Mouse (Mus musculus) G1E (cell line): Measurements from ENCODE around the gene Smim24. TPM values are rescaled to one million over a fixed set of nuclear protein-coding genes. Genes with fewer than 3 reads are reported as not detected.

Source experiments
- ATAC-seq: 2 replicates; pipeline ENCODE4 v1.8.0; 2016; ENCODE audit warnings: mild to moderate bottlenecking; ENCODE audit not compliant: insufficient number of reproducible peaks, poor library complexity, low FRiP score, severe bottlenecking; ENCODE audit errors: extremely low read depth
- DNase-seq: peaks from one replicate; pipeline ENCODE4 v3.0.0; 2012; ENCODE audit warnings: low spot score
- H3K27me3 ChIP-seq: 2 replicates; pipeline ENCODE4 v1.6.1; 2012; ENCODE audit warnings: mild to moderate bottlenecking, low read length, inconsistent platforms; ENCODE audit not compliant: insufficient read depth
- H3K36me3 ChIP-seq: replicated peaks from 2 replicates; pipeline ENCODE3; 2012; ENCODE audit warnings: mild to moderate bottlenecking, inconsistent platforms
- H3K4me1 ChIP-seq: 2 replicates; pipeline ENCODE4 v1.6.1; 2012; ENCODE audit warnings: low read depth, low read length, inconsistent platforms, mixed read lengths; ENCODE audit not compliant: insufficient read depth
- H3K4me3 ChIP-seq: 2 replicates; pipeline ENCODE4 v1.5.1; 2012; ENCODE audit warnings: low read depth, mild to moderate bottlenecking, inconsistent platforms, low read length, moderate library complexity, mixed read lengths
- H3K9me3 ChIP-seq: replicated peaks from 2 replicates; pipeline ENCODE4 v1.6.1; 2012; ENCODE audit warnings: inconsistent platforms
- CTCF ChIP-seq: IDR thresholded peaks from 2 replicates; pipeline ENCODE4 v1.5.1; 2012; ENCODE audit warnings: low read depth, low read length, inconsistent platforms, mixed read lengths
- GATA1 ChIP-seq: IDR thresholded peaks from 2 replicates; pipeline ENCODE4 v1.6.1; 2012; ENCODE audit warnings: borderline replicate concordance, low read length, inconsistent platforms, mixed read lengths
- GATA2 ChIP-seq: IDR thresholded peaks from 2 replicates; pipeline ENCODE4 v1.6.1; 2012; ENCODE audit warnings: low read depth, low read length, inconsistent platforms, borderline replicate concordance
- POLR2AphosphoS5 ChIP-seq: IDR thresholded peaks from 2 replicates; pipeline ENCODE4 v1.6.1; 2012; ENCODE audit warnings: low read depth, low read length, inconsistent platforms; ENCODE audit not compliant: insufficient replicate concordance
- TAL1 ChIP-seq: conservative IDR thresholded peaks from 2 replicates; pipeline ENCODE4 v1.6.1; 2012; ENCODE audit warnings: low read depth, low read length, inconsistent platforms, mixed read lengths
- polyA plus RNA-seq: library from polyadenylated mRNA; stranded (reverse); fragments of >175 nt; gene quantifications from 2 replicates; pipeline ENCODE4 v1.2.3, GENCODE M21; 2012
- total RNA-seq, 2 experiments: library from RNA; stranded (forward) in 1 of 2; stranded (reverse) in 1 of 2; fragments of 200-1000 nt in 1 of 2; fragments of >200 nt in 1 of 2; fragmentation: Nextera tagmentation in 1 of 2; gene quantifications; 2 replicates each; pipeline ENCODE4 v1.2.3; 2014 to 2017

Gene Smim24
- total and polyA plus RNA-seq, 3 experiments = 1.6 to 13.8 (median 3.5) TPM

- DNase-seq = no peak
- H3K4me1 ChIP-seq = peaks cover 33% of the 10 kb centered on the region
- ATAC-seq = no peak
- TF ChIP-seq GATA1 (no peak), POLR2AphosphoS5 (no peak), GATA2 (no peak), TAL1 (no peak), CTCF (no peak)
- H3K4me3 ChIP-seq = no peak overlapping the region
- H3K27me3 ChIP-seq = peaks cover 24% of the 10 kb centered on the region; the same call in 1 of the 2 replicates
- H3K9me3 ChIP-seq = no peaks in the 10 kb centered on the region
- H3K36me3 ChIP-seq = peaks cover 30% of the 10 kb centered on the region
Measured at GRCm38 (mm10) chr10:81396749-81397148, 3.9 kb downstream of the Smim24 start.

GRCm38 (mm10) chr10:81399296-81399695 is 6.4 kb downstream of the Smim24 start:
- ATAC-seq (no peak), DNase-seq (no peak)
- Histone ChIP-seq H3K36me3 (peaks cover 27% of the 10 kb centered on the region), H3K4me1 (peaks cover 28% of the 10 kb centered on the region), H3K4me3 (no peak overlapping the region), H3K27me3 (peaks cover 35% of the 10 kb centered on the region; the same call in 1 of the 2 replicates), H3K9me3 (no peaks in the 10 kb centered on the region)
- no peak for TF ChIP-seq TAL1
- TF ChIP-seq CTCF = no peak
- TF ChIP-seq GATA1 = no peak
- TF ChIP-seq POLR2AphosphoS5 = no peak
- TF ChIP-seq GATA2 = no peak

DNA sequence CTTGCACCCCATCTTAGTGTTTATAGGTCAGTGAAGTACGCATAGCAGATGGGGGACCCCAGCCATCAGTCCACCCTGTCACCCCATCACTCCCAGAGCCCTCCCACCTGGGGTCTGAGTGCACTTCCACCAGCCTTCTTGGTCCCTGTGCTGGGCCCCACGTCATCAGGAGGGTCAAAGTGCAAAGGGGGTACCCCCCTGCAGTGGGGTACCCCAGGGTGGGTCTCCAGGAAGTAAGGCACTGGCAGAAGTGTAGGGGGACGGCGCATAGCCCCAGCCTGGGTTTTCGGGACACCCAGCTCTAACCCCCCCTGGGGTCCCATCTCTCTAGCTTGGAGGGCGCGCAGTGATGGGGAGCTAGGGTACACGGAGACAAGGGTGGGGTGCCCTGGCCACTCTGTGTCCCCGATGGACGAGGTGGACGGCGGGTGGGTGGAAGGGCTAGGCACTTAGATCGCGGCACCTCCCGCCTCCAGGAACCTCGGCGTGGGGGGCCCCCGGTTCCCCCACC is 7.0 kb downstream of the Smim24 start:
- H3K4me1 ChIP-seq = peaks cover 34% of the 10 kb centered on the region
- H3K36me3 ChIP-seq = peaks cover 32% of the 10 kb centered on the region
- ATAC-seq (no peak), DNase-seq (no peak)
- TF ChIP-seq GATA1 (no peak), POLR2AphosphoS5 (no peak), GATA2 (no peak), TAL1 (no peak), CTCF (no peak)
- H3K9me3 ChIP-seq = no peaks in the 10 kb centered on the region
- H3K27me3 ChIP-seq = peaks cover 35% of the 10 kb centered on the region; the same call in 1 of the 2 replicates
- no peak overlapping the region for H3K4me3 ChIP-seq

DNA sequence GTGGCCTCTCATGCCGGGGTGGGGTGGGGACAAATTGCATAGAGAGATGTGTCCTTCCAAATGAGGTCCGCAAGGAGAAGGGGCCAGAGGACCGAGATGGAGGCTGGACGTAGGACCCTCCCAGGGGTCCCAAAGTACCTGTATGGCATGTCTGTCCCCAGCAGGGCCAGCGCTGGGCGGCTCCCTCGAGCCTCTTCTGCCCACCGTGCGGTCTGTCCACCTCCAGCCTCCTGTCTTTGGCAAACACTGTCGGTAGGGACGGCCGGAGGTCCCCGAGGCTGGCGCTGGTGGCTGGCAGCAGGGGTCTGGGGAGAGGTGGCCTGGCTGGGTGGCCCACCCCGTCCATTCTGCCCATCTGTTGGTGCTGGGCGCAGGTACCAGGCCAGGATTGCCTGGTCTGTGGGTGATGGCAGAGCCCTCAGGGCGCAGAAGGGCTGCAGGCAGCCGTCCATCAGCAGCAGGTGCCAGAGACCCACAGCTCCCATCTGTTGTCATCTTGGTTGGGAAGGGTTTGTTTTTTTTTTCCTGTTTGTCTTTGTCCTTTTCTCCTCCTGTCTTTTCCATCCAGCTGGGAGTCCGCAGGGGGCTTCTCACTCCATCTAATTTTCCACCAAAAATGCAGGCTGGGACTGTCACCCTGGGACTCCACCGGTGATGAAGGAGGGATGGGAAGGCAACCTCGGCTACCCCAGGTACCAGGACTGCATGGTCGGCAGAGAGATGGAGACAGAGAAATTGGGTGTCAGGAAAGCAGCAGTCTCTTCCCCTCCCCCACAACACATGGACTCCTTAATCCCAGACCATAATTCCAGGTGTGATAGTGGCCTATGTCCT is 7.7 kb downstream of the Smim24 start:
- Histone ChIP-seq H3K4me3 (no peak overlapping the region), H3K36me3 (peaks cover 35% of the 10 kb centered on the region), H3K27me3 (peaks cover 35% of the 10 kb centered on the region; the same call in 1 of the 2 replicates), H3K4me1 (peaks cover 40% of the 10 kb centered on the region), H3K9me3 (no peaks in the 10 kb centered on the region)
- ATAC-seq = no peak
- TF ChIP-seq GATA2 = no peak
- DNase-seq = no peak

DNA sequence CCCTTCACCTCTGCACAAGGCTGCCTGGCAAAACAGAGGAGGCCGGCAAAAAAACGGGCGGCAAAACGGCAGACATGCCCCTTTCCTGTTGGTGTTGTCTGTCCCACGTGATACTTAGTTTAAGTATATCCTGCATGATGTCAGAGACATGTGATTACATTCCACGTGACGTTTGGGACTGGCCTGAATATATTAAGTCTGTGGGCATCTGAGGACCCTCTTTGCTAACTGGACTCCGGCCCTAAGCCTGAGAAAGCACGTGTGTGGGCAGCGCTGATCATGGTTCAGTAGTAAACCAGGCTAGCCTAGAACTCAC is 8.3 kb downstream of the Smim24 start:
- H3K9me3 ChIP-seq = no peaks in the 10 kb centered on the region
- TF ChIP-seq GATA2 (no peak), GATA1 (no peak), CTCF (no peak), TAL1 (no peak), POLR2AphosphoS5 (no peak)
- H3K4me3 ChIP-seq = no peak overlapping the region
- H3K36me3 ChIP-seq = peaks cover 40% of the 10 kb centered on the region
- ATAC-seq (no peak), DNase-seq (no peak)
- H3K27me3 ChIP-seq = peaks cover 37% of the 10 kb centered on the region; the same call in 1 of the 2 replicates
- H3K4me1 ChIP-seq = peaks cover 45% of the 10 kb centered on the region

GRCm38 (mm10) chr10:81401521-81402226 is 8.8 kb downstream of the Smim24 start:
- peaks cover 40% of the 10 kb centered on the region; the same call in 1 of the 2 replicates for H3K27me3 ChIP-seq
- no peaks in the 10 kb centered on the region for H3K9me3 ChIP-seq
- ATAC-seq (peak; percentile 79), DNase-seq (no peak)
- H3K4me1 ChIP-seq = peaks cover 51% of the 10 kb centered on the region
- TF ChIP-seq GATA1 (no peak), POLR2AphosphoS5 (no peak), TAL1 (no peak), CTCF (no peak), GATA2 (no peak)
- H3K36me3 ChIP-seq = peaks cover 44% of the 10 kb centered on the region
- peak overlapping the region; percentile 20; the same call in 1 of the 2 replicates for H3K4me3 ChIP-seq
